Mouse (Mus musculus) large intestine, adult 2 months (tissue): Measurements from ENCODE around the gene Itprid1. TPM values are rescaled to one million over a fixed set of nuclear protein-coding genes. Genes with fewer than 3 reads are reported as not detected.

ENCODE experiments used
- DNase-seq: peaks from one replicate; pipeline ENCODE4 v3.0.0-alpha.2; 2012; ENCODE audit warnings: low read depth, low spot score
- WGBS: fragments of 180-500 bp; shearing (Covaris S2); methylation state at CpG from one replicate; pipeline ENCODE4 v1.1.7; 2018; 5-methylcytosine and 5-hydroxymethylcytosine counted together
- polyA plus RNA-seq: library from polyadenylated mRNA; depleted of rRNA; stranded (reverse); fragments of >200 nt; gene quantifications from 2 replicates; pipeline ENCODE4 v1.2.3, GENCODE M21; 2012

Gene Itprid1
- polyA plus RNA-seq, 1 experiment, result 0.16 TPM

DNA sequence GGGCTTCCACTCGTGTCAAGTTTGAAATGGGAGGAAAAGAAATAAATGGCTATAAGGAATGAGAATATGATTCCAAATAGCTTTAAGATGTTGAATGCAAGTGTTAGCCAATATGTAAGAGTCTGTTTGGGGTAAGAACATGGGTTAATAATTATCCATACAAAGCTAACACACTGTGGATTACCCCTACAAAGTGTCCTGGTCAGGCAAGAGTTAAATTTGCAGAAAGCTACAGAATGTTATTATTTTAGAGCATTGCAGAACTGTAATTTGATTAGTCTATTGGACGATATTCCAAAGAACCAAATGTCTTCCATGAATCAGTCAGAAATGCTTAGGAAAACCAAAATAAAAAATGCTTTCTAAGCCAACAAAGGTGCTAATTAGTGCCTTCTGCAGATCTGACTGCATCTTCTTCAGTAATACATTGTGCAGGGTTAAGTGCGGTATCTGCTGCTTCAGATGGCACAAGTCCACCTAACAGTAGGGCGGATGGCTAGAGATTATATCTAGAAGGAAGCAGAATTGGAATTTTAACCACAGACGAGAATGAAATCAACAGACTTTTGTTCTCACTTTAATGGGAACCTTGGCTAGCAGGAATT, 42.8 kb downstream of the Itprid1 start:
- WGBS, result 41% methylated on average over 5 of the region's 5 CpGs
- DNase-seq, result no peak

DNA sequence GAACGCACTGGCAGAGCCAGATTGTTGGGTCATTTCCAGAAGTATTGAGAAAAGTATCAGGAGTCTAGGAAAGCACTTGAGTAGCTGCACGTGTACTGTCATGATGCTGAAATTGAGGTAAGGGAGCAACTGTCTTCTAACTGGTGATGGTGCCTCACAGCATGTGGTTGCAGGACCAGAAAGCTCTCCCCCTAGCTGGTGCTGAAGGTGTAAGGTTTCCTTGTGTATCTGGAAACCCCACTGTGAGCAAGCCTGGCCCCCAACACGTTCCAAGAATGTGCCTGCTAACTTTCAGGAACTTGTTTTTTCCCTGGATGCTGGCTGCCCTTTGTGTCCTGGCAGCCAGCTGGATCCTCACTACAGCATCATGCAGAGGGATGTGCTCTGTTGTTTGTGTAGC, 44.2 kb downstream of the Itprid1 start:
- WGBS, result 32% methylated on average over 3 of the region's 3 CpGs
- no peak for DNase-seq

DNA sequence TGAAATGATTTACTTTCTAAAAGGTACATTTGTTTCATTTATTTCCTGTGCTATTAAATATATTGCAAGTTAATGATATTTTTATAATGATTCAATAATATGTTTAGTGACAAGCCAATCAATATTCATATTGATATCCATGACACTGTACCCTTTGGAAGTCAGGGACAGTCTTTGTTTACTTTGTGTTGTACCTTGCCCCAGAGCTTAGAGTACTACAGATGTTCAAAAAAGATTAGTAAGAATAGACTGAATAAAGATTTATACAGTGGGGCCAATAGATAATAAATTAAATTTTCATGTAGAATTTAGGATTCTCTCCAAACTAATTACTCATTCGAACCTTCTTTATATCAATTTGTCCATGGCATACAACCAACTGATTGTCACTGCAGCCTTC, 50.9 kb downstream of the Itprid1 start:
- WGBS, result 78% methylated on average over 1 of the region's 1 CpGs
- DNase-seq, result no peak

DNA sequence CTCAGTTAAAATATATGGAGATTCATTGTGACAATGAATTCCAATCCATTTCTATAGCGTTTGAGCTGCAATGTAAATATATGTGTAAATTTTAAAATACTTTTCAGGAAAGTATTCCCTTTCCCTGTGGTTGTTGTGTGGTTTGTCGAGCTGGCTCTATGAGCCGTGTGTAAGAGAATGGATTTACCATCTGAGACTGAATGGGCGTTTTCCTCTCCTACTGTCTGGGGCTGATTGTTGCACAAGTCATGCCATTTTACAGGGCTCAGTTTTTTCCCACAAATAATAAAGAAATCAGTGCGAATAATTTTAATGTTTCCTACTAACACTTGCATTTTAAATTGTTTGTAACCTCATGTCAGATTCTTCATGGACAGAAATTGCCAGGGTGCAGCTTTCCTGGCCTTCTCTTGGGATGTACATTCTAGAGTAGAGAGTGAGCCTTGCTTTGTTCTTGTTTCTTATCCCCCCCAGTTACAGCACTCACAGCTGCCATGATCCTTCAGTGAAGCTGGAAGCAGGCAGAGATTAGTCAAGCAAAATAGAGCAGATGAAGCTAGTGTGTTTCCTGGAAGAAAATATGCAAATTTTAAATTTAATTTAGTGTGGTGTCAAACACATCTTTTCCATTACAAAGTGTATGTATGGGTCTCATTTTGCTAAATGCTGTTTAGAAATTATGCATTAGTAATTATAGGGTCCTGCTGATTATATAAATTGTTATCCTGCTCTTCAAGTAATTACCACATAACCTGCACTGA, 65.1 kb downstream of the Itprid1 start:
- WGBS, result 78% methylated on average over 5 of the region's 5 CpGs
- DNase-seq, result no peak

DNA sequence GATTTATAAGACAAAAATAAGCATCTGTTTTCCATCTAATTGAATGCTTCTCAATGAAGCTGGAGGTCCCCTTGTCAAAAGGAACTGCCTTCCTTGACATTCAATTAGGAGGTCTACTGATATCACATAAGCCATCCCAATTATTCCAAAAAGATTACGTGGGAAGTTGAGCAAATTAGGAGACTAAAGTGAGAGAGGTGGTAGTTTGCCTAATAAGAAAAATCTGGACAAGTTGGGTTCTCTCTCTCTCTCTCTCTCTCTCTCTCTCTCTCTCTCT, 65.6 kb downstream of the Itprid1 start:
- WGBS, result 75% methylated on average over 1 of the region's 1 CpGs
- no peak for DNase-seq

DNA sequence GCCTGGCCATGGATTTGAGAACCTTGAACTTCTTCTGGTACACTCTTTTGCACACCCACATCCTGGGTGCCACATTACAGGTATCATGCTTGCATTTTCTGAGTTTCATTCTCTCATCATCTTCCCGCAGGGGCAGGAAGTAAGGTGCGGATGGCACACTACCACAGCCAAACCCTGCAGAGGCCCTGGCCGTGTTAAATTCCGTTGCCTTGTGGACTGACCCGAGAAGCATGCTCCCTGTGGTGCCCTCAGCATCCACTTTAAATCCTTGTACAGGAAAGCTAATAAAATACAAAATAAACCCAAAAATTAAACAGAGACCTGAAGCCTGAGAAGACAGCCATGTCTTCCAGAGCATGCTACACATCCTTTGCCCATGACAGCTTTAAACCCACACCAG, 82.5 kb downstream of the Itprid1 start:
- 89% methylated on average over 5 of the region's 5 CpGs for WGBS

DNA sequence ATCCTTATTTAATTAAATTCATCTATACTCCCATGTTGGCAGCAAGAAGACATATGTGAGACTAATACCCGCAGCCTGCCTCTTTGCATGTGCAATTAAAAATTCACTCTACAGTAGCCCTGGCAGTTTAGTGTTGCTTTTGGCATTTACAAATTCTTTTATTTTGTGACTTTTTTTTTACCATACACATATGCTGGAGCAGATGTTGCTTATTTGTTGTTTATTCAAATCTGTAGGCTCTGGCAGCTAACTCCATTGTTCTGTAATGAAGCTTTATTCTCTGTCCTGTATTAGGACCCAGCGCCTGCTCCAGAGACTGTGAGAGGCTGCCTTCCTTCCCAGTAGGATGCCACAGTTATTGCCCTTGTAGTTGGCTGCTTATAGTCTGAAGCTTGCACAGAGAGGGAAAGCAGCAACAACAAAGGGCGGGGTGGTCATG, 83.6 kb downstream of the Itprid1 start:
- no peak for DNase-seq
- WGBS, result 70% methylated on average over 3 of the region's 3 CpGs

More for the DNA sequence above, 82.5 kb downstream of the Itprid1 start:
- no peak for DNase-seq

DNA sequence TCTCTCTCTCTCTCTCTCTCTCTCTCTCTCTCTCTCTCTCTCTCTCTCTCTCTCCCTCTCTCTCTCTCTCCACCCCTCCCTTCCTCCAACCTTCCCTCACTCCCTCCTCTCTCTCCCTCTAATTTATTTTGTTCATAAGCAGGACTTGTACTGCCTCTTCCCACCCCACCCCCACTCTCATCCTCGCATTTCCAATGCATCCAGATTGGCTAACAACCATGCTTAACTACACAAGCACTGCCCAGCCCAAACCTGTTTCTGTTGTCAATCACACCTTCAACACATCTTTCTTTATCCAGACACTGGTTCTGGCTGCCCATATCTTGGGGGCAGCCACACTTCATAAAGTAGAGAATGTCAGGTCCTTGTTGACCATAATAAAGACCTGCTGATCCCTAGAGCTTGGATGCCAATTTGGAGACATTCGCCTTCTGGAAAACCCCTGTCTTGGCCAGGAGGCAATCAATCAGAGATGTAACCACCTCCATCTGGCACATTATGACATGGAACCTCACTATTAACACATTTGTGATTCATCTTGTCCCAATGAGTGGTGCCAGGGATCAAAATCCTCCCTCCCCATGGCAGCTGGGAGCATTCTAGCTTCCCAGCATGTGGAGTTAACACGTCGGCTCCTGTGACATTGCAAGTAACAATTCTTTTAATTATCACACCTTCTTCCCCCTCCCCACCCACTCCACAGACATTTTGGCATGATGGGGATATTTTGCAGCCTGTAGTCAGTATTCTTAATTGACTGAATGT, 84.4 kb downstream of the Itprid1 start:
- 75% methylated on average over 4 of the region's 4 CpGs for WGBS
- no peak for DNase-seq

DNA sequence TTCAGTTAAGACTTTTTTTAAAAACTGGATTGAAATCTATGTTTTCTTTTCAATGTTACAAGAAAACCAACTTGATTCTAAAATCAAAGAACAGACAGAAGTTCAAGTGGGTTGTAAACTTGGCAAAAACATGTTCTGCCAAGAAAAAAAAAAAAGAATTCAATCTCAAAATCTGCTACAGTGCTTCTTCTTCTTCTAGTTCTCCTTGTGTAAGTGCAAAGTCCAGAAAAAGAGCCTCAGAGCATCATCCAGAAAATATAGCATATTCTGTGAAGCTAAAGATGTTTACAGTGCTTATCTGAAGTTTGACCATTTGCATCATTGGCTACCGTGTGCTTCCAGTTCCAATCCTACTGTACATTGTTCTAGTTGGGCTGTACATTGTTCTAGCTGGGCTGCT, 108.0 kb downstream of the Itprid1 start:
- no peak for DNase-seq
- WGBS, result 77% methylated on average over 1 of the region's 1 CpGs

DNA sequence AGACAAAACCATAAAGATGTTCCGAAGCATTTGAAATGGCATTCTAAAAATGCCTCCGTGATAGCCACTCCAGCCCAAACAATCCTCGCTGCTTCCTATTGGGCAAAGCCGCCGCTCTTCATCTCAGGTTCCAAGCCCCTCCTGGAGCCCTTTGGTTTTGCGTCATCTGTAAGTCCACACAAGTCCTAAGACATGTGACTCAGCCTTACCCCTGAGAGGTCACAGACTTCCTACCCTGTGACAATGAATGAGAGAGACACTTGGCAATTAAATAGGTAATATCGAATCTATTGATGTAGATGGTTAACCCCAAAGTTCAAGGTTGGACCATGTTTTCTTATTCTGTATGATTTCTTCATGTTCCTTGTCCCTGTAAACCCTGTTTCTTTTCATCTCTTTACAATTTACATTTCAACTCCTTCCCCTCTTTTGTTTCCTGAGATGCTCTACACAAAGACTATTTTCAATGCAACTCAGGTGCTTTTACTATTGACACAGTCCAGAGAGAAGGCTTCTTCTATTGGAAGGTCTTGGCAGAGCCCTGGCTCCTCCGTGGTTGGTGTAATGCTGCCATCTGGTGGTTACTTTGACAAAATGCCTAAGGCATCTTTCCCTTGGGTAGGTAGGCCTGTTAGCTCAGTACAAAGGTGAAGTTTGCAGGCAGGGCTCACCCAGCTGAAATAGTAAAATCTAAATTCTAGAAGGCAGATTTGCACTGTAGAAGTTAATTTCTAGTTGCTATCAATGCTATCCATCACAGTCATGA, 113.8 kb downstream of the Itprid1 start:
- peak; percentile 8 for DNase-seq
- 70% methylated on average over 8 of the region's 8 CpGs for WGBS

DNA sequence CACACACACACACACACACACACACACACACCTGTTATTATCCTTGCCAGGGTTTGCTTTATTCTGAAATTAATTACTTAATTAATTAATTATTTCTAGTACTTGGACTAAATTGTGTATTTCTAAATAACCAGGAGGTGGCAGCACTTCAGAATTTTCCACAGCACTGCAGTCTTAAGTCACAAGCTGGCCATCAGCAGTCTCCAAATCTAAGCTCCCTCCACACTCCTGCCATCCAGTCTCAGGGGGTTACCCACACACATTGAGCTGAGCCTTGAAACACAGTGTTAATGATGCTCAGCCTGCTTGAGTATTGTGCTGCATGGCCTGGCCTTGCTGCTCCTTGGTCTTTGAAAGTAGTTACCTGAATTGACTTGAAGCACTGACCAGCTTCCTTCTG, 136.3 kb downstream of the Itprid1 start:
- DNase-seq, result no peak

DNA sequence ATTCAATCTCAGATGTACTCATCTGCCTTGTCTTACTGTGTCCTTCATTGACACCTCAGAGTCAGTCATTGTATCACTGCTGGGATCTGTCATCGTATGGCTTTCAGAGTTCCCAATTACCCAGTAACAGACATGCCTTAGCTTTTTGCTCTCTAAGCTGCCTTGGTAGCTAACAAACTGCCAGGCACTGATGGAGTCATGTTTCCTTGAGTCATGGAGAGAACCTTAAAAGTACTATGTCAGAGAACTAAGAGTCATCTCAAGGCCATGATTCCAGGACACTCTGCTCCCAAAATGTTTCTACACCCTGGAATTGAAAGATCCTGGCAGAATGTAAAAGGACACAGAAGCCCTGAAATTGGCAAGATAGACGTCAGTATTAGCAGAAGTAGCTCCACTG, 143.1 kb downstream of the Itprid1 start:
- 67% methylated on average over 2 of the region's 2 CpGs for WGBS
- DNase-seq, result no peak

DNA sequence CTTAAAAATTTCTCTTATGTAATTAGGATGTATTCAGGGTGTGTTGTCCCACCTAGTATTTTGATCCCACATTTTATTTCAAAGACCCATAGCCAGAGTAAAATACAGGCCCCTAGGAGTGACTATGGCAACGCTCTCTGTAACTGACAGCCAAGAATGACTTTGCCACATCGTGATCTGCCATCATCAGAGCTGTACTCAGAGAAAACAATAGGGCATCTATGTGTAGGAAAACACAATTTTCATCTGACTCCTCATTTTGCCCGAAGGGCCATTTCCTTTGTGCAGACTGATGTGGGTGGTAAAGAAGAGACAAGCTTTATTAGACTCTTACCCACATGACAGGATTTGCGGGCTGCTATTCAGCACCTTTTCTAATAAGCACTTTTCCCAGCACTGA, 172.0 kb downstream of the Itprid1 start:
- DNase-seq, result no peak
- 74% methylated on average over 4 of the region's 4 CpGs for WGBS

DNA sequence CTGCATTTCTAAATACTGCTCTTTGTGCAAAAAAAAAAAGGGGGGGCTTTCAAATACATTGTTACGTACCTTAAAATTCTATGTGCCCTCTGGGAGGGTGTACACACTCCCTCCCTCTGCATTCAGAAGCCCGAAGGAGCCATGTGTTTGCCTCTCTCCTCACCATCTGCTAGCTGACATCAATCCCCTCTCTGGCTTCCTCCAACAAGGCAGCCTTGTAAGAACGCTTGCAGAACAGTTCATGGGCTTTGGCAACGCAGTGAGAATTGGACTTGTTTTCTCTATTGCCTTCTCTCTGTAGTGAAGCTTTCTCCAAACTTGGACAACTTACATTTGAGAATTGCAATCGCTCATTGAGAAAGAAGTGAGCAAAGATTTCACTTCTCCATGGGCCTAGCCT, 175.7 kb downstream of the Itprid1 start:
- no peak for DNase-seq
- WGBS, result 78% methylated on average over 5 of the region's 5 CpGs

DNA sequence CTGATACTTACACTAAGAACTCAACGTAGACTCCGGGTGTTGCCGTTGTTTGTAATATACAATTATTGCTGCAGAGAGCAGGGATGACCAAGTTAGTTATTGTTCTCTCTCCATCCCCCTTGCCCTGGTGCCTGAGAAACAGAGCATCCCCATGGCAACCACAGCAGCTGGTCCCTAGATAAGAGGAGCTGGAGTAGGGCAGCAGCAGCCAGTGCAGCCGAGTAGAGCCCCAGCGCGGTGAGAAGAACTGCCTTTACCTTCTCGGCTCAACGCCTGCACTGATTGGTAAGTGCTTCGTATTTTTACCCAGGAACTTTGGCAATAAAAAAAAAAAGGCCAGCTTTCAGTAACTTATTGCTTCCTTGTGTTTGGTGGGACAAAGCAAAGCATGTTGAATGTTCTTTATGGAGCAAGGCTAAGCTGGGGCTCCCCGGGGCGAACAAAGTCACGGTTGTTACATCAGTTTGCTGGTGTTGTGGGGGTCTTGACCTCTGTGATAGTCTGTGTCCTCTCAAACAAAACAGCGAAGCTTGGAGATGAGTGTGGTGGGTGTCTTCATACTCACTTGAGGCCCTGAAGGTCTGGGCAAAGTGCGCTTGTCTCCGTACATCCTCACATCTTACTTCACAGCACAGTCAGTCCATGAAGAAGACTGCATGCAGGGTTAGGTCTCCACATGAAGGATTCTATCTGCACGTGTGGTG, 180.7 kb downstream of the Itprid1 start, which contains the start of gene Ppp1r17:
Gene Ppp1r17 (plus strand): TSS at position 207 of the 704 bp plus-strand sequence.
- DNase-seq, result no peak
- 72% methylated on average over 16 of the region's 16 CpGs for WGBS

DNA sequence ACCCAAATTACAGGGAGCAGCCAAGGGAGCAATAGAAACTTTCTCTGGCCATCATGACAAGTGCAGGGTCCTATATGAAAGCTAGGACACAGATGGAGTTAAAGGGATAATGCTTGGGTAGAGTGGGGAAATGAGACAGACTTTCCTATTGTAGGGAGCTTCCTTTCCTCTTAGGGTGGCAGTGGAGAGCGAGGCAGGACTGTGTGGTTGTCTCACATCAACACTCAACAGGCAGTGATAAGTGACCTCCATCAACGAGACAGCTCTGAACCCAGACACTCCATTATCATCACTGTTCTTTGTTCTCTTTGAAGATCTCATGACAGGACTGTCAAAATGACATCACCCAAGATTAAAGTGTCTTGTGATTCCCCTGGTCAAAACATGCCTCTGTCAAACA, 182.9 kb downstream of the Itprid1 start:
- no peak for DNase-seq
- 57% methylated on average over 2 of the region's 2 CpGs for WGBS

DNA sequence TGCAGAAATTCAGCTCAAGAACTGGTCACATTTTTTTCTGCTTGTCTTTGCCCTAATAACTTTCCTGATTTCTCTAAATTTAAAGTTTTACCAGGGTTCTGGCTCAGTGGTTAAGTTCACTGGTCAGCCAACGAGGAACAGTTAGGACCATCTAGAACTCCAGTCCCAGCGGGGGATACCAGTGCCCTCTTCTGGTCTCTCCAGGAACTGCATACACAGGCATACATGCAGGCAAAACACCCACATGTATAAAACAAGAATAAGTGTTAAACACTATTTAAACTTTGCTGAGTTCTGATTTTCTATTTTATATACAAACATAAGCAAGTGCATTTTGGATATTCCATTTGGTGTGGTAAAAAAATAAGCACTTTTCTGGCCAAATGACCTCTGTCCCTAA, 188.8 kb downstream of the Itprid1 start:
- 60% methylated on average over 2 of the region's 2 CpGs for WGBS
- DNase-seq, result no peak

DNA sequence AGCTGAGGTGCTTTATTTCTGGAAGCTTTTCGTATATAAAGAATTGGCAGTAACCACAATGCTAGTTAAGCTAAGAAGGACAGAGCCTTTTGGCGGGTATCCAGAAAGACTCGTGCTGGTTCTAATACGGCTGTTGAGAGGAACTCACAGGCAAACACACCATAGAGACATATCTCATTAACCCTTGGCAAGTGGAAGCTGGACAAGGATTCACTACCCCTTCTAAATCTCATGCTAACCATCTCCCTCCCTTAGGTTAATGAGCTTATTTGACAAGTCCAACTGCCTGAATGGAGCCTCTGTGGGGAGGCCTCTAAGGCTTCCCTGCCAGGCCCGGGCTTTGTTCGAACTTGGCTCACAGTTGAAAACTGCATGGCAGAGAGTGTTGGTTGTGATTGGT, 190.6 kb downstream of the Itprid1 start:
- 63% methylated on average over 6 of the region's 6 CpGs for WGBS
- DNase-seq, result no peak

DNA sequence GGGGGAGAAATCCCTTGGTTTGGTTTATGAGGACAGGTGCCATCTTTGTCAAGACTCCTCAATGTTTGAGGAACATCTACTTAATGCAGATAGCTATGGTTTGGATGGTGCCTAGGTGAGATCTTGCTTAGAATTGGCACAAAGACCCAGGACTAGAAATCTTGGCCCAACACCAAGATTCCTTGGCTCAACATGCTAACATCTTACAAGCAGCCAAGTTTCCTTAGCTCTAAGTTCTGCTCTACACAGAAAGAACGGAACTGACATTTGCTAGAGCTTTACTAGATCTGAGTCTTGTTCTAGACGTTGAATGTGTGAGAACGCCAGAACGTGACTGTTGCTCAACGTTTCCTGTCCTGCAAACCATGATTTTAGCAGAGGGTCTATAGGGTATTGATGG, 191.3 kb downstream of the Itprid1 start:
- WGBS, result 71% methylated on average over 5 of the region's 5 CpGs
- DNase-seq, result no peak
